Mouse (Mus musculus): ENCODE results near the gene Tcirg1. TPM values are rescaled to one million over a fixed set of nuclear protein-coding genes. Genes with fewer than 3 reads are reported as not detected.

Tcirg1 gene
- polyA plus RNA-seq, 1 experiment from 2014 or later: 35.0 TPM

DNA sequence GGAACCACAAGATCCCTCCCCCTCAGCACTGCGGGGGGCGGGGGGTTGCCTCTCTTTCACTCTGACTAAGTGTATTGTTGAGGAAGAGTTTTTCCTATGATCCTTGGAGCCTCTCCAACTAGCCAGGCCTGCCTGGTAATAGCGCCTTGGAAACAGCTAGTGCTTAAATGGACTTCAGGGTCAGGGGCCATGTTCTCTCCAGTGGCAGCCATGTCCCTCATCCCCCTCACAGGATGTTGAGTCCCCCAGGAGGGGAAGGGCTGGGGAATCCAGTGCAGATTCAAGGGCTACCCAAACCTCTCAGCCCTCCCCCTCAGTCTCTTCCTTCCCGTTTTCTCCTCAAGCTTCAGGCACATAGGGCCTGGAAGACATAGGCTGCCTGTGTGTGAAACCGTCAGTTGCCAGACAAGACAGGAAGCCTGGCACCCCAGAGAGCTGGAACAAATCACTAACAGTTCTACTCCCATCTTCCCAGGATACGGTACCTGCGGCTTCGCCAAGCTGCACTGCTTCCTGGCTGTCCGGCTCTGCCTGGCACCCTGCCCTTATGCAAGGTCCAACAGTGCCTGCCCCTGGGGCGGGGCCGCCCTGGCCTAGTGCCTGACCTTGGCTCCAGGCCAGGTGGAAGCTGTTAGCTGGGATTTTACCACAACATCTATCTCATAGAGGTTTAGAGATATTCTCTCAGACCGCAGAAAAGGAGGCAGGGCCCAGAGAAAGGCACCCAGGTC lies 22.4 kb upstream of the Tcirg1 start, which contains the start of gene Aldh3b1:
Aldh3b1 (minus strand) TSS at position 598 of the 731 bp plus-strand sequence.
- H3K27me3 ChIP-seq (ENCODE audit: control insufficient read depth, insufficient read depth, low read length): no peaks in the 10 kb centered on the region
- no peak within 1 kb of the TSS; the same call in 1 of the 2 replicates for H3K4me2 ChIP-seq (replicated peaks; ENCODE audit: low read depth, low read length)
- H3K27ac ChIP-seq (ENCODE audit: low read depth, low read length): peak within 1 kb of the TSS; percentile 21
- no peaks in the 10 kb centered on the region for H3K9me3 ChIP-seq (ENCODE audit: control insufficient read depth, low read length)
- H3K9ac ChIP-seq (ENCODE audit: low read depth, low read length): no peak within 1 kb of the TSS; the same call in 1 of the 2 replicates
- no peak within 1 kb of the TSS for H3K4me3 ChIP-seq (ENCODE audit: low read length)
- H3K4me1 ChIP-seq (ENCODE audit: control insufficient read depth, insufficient read depth, low read length): peaks cover 14% of the 10 kb centered on the region
- no peaks in the 10 kb centered on the region for H3K36me3 ChIP-seq (ENCODE audit: control insufficient read depth, insufficient read depth, low read length)
- WGBS: 47% methylated on average over 12 of the region's 12 CpGs
- ATAC-seq (ENCODE audit: low FRiP score, low TSS enrichment): peak; percentile 45; the same call in 1 of the 2 replicates

DNA sequence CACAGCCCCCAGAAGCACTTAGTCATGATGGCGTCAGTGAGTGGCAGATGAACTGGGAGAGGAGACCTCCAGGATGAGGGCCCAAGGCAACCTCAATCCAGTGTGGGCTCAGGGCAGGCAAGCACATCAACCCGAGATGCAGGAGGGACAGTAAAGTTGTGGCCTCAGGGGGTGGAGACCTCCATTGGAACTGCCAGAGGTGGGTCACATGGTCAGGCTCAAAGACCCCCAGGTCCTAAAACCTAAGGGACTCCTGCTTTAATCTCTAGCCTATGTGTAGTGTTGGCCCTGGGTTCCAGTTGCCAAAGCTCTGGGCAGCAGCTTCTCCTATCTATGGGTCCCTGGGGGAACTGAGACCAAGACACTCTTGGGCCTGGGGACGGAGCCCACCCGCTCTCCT lies 21.8 kb upstream of the Tcirg1 start:
- H3K4me3 ChIP-seq (ENCODE audit: low read length): no peak overlapping the region
- ATAC-seq (ENCODE audit: low FRiP score, low TSS enrichment): no peak
- H3K27ac ChIP-seq (ENCODE audit: low read depth, low read length): peak overlapping the region; percentile 21; the same call in 1 of the 2 replicates
- no peaks in the 10 kb centered on the region for H3K27me3 ChIP-seq (ENCODE audit: control insufficient read depth, insufficient read depth, low read length)
- no peak overlapping the region for H3K9ac ChIP-seq (ENCODE audit: low read depth, low read length)
- no peak overlapping the region for H3K4me2 ChIP-seq (replicated peaks; ENCODE audit: low read depth, low read length)
- H3K36me3 ChIP-seq (ENCODE audit: control insufficient read depth, insufficient read depth, low read length): no peaks in the 10 kb centered on the region
- no peaks in the 10 kb centered on the region for H3K9me3 ChIP-seq (ENCODE audit: control insufficient read depth, low read length)
- 79% methylated on average over 4 of the region's 4 CpGs for WGBS
- peaks cover 17% of the 10 kb centered on the region for H3K4me1 ChIP-seq (ENCODE audit: control insufficient read depth, insufficient read depth, low read length)

DNA sequence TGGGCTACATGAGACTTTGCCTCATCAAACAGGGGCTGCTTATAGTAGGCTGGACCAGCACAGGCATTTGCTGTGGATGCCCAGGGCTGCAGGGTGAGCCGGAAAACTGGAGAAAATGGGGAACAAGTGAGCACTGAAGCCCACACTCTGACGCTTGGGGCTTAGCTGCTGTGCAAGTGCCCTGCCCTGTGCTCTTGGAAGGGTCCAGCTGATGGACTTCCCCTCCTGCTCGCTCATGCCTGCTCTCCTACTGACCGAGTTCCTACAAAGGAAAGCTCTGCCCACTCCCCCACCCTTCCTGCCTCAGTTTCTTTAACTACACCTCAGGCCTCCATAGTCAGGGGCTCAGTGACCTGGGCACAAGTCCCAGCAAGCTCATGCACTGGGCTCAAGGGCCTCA lies 21.1 kb upstream of the Tcirg1 start:
- no peaks in the 10 kb centered on the region for H3K27me3 ChIP-seq (ENCODE audit: control insufficient read depth, insufficient read depth, low read length)
- ATAC-seq (ENCODE audit: low FRiP score, low TSS enrichment): no peak
- peaks cover 18% of the 10 kb centered on the region for H3K4me1 ChIP-seq (ENCODE audit: control insufficient read depth, insufficient read depth, low read length)
- H3K36me3 ChIP-seq (ENCODE audit: control insufficient read depth, insufficient read depth, low read length): no peaks in the 10 kb centered on the region
- no peak overlapping the region for H3K4me3 ChIP-seq (ENCODE audit: low read length)
- 84% methylated on average over 4 of the region's 4 CpGs for WGBS
- H3K27ac ChIP-seq (ENCODE audit: low read depth, low read length): no peak overlapping the region
- no peak overlapping the region for H3K9ac ChIP-seq (ENCODE audit: low read depth, low read length)
- H3K4me2 ChIP-seq (replicated peaks; ENCODE audit: low read depth, low read length): no peak overlapping the region
- no peaks in the 10 kb centered on the region for H3K9me3 ChIP-seq (ENCODE audit: control insufficient read depth, low read length)

DNA sequence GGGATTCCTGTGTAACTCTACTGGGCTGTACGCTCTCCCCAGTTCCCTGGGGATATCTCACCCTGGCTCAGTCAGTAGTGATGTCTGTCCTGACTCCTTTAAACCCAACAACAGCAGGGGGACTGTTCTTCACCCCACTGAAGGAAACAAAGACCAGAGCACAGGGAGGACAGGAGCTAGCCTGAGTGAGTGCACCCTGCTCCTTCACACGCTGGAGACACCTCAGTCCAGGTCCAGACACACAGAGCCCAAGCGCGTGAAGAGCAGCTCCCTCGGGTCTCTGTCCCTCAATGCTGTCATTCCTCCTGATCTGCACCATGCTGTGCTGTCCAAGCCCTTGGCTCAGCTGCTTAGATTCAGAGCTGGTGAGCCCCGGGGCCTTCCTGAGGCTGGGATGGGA lies 19.8 kb upstream of the Tcirg1 start:
- peaks cover 18% of the 10 kb centered on the region for H3K4me1 ChIP-seq (ENCODE audit: control insufficient read depth, insufficient read depth, low read length)
- WGBS: 69% methylated on average over 6 of the region's 6 CpGs
- no peak overlapping the region for H3K4me3 ChIP-seq (ENCODE audit: low read length)
- H3K27ac ChIP-seq (ENCODE audit: low read depth, low read length): no peak overlapping the region
- no peak overlapping the region for H3K4me2 ChIP-seq (replicated peaks; ENCODE audit: low read depth, low read length)
- ATAC-seq (ENCODE audit: low FRiP score, low TSS enrichment): no peak
- no peaks in the 10 kb centered on the region for H3K36me3 ChIP-seq (ENCODE audit: control insufficient read depth, insufficient read depth, low read length)
- H3K9me3 ChIP-seq (ENCODE audit: control insufficient read depth, low read length): no peaks in the 10 kb centered on the region
- H3K9ac ChIP-seq (ENCODE audit: low read depth, low read length): peak overlapping the region; percentile 12; the same call in 1 of the 2 replicates
- no peaks in the 10 kb centered on the region for H3K27me3 ChIP-seq (ENCODE audit: control insufficient read depth, insufficient read depth, low read length)

DNA sequence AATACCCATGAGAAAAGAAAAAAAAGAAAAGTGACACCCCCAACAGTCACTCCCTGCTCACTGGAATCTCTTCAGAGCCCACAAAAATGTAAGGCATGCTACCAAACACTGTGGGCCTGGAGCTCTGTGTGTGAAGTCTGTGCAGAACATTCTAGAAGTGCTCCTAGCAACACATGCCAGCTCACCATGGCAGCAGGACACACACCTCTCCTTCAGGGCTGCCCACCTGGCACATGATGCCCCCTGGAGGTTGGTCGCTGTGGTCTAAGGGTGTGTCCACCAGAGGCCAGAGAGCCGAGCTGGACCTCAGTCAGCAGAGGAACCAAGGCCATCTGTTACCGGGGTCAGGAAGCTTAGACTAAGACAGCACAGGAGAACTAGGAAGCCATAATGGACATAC lies 19.3 kb upstream of the Tcirg1 start:
- no peak overlapping the region for H3K4me2 ChIP-seq (replicated peaks; ENCODE audit: low read depth, low read length)
- H3K9me3 ChIP-seq (ENCODE audit: control insufficient read depth, low read length): no peaks in the 10 kb centered on the region
- no peaks in the 10 kb centered on the region for H3K36me3 ChIP-seq (ENCODE audit: control insufficient read depth, insufficient read depth, low read length)
- H3K27me3 ChIP-seq (ENCODE audit: control insufficient read depth, insufficient read depth, low read length): no peaks in the 10 kb centered on the region
- H3K4me3 ChIP-seq (ENCODE audit: low read length): no peak overlapping the region
- H3K9ac ChIP-seq (ENCODE audit: low read depth, low read length): peak overlapping the region; percentile 12; the same call in 1 of the 2 replicates
- no peak overlapping the region for H3K27ac ChIP-seq (ENCODE audit: low read depth, low read length)
- no peak for ATAC-seq (ENCODE audit: low FRiP score, low TSS enrichment)
- H3K4me1 ChIP-seq (ENCODE audit: control insufficient read depth, insufficient read depth, low read length): peaks cover 18% of the 10 kb centered on the region
- 65% methylated on average over 3 of the region's 3 CpGs for WGBS

DNA sequence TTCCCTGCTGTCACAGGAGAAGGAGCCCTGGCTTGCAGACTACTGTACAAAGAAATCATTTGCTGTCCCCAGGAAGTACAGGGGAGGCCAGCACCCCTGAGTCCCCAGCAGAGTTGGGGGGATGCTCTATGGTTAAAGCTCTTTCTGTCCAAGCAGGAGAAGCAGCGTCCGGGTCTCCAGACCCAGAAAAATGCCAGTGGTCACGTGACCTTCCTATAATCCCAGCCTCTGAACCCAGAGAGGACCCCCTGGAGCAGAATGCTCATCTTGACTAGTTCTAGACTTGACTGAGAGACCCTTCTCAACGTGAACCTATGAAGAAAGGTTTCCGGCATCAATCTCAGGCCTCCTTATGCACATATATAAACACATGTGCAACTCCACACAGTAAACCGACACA lies 18.9 kb upstream of the Tcirg1 start:
- peaks cover 18% of the 10 kb centered on the region for H3K4me1 ChIP-seq (ENCODE audit: control insufficient read depth, insufficient read depth, low read length)
- H3K9ac ChIP-seq (ENCODE audit: low read depth, low read length): no peak overlapping the region
- no peak overlapping the region for H3K4me2 ChIP-seq (replicated peaks; ENCODE audit: low read depth, low read length)
- no peak for ATAC-seq (ENCODE audit: low FRiP score, low TSS enrichment)
- H3K27ac ChIP-seq (ENCODE audit: low read depth, low read length): no peak overlapping the region
- no peaks in the 10 kb centered on the region for H3K36me3 ChIP-seq (ENCODE audit: control insufficient read depth, insufficient read depth, low read length)
- H3K27me3 ChIP-seq (ENCODE audit: control insufficient read depth, insufficient read depth, low read length): no peaks in the 10 kb centered on the region
- H3K4me3 ChIP-seq (ENCODE audit: low read length): no peak overlapping the region
- no peaks in the 10 kb centered on the region for H3K9me3 ChIP-seq (ENCODE audit: control insufficient read depth, low read length)
- 85% methylated on average over 6 of the region's 6 CpGs for WGBS

DNA sequence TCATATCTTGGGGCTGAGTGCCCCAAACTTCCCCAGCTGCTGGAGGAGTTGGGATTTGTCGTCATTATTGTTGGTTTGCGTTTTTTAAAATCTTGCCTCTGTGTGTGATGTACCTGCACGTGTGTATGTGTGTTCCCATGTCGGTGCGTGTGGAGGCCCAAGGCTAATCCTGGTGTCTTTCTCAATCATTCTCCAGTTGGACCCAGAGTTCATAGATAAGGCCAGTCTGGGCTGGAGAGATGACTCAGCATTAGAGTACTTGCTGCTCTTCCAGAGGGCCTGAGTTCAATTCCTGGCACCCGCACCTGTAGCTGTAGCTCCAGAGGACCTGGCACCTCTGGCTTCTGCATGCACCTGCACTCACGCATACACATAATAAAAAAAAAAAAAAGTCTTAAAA lies 17.9 kb upstream of the Tcirg1 start:
- Histone ChIP-seq H3K36me3 (ENCODE audit: control insufficient read depth, insufficient read depth, low read length) (no peaks in the 10 kb centered on the region), H3K4me1 (ENCODE audit: control insufficient read depth, insufficient read depth, low read length) (peaks cover 14% of the 10 kb centered on the region), H3K4me2 (replicated peaks; ENCODE audit: low read depth, low read length) (no peak overlapping the region), H3K4me3 (ENCODE audit: low read length) (no peak overlapping the region), H3K9ac (ENCODE audit: low read depth, low read length) (no peak overlapping the region), H3K9me3 (ENCODE audit: control insufficient read depth, low read length) (no peaks in the 10 kb centered on the region), H3K27ac (ENCODE audit: low read depth, low read length) (no peak overlapping the region), H3K27me3 (ENCODE audit: control insufficient read depth, insufficient read depth, low read length) (no peaks in the 10 kb centered on the region)
- ATAC-seq (ENCODE audit: low FRiP score, low TSS enrichment): no peak
- WGBS: 91% methylated on average over 7 of the region's 7 CpGs

DNA sequence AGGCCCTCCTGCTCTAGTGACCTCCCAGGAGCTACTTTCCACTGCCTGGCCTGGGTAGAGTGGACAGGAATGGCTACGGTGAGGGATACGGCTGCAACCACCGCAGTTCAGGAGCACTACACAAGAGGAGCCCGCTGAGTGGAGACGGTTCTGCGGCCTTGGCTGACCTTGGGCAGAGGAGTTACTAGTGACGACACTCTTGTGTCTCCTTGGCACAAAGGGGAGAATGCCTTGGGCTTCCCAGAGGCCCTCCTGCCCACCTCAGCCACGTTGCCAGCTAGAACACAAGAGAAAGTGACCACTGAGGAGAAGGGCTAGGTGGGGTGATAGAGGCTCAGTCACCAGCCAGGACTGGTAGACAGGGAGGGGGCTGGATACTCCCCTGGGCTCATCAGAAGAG lies 17.3 kb upstream of the Tcirg1 start:
- 73% methylated on average over 8 of the region's 8 CpGs for WGBS
- H3K9me3 ChIP-seq (ENCODE audit: control insufficient read depth, low read length): no peaks in the 10 kb centered on the region
- H3K4me1 ChIP-seq (ENCODE audit: control insufficient read depth, insufficient read depth, low read length): peaks cover 8% of the 10 kb centered on the region; the same call in 1 of the 2 replicates
- no peaks in the 10 kb centered on the region for H3K27me3 ChIP-seq (ENCODE audit: control insufficient read depth, insufficient read depth, low read length)
- H3K36me3 ChIP-seq (ENCODE audit: control insufficient read depth, insufficient read depth, low read length): no peaks in the 10 kb centered on the region
- H3K4me2 ChIP-seq (replicated peaks; ENCODE audit: low read depth, low read length): no peak overlapping the region
- H3K4me3 ChIP-seq (ENCODE audit: low read length): no peak overlapping the region
- no peak overlapping the region; the same call in 1 of the 2 replicates for H3K27ac ChIP-seq (ENCODE audit: low read depth, low read length)
- no peak overlapping the region for H3K9ac ChIP-seq (ENCODE audit: low read depth, low read length)
- no peak for ATAC-seq (ENCODE audit: low FRiP score, low TSS enrichment)

DNA sequence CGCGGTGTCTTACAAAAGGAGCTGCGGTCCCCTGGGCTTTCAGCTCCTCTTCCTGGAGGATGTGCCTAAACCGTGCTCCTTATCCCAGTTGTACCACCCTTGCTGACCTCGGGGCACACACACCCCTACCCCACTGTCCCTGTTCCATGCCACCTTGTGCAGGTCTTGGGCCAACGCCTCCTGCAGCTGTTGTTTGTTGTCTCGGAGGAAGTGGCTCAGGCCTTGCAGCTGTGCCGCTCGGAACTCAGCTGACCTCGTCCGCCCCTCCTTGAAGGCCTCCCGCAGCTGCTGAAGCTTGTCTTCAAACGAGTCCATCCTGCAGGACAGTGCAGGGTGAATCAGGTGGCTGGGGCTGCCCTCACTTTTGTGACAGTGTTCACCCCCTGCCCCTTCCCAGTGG lies 16.7 kb upstream of the Tcirg1 start:
- H3K9ac ChIP-seq (ENCODE audit: low read depth, low read length): no peak overlapping the region
- H3K36me3 ChIP-seq (ENCODE audit: control insufficient read depth, insufficient read depth, low read length): no peaks in the 10 kb centered on the region
- H3K4me1 ChIP-seq (ENCODE audit: control insufficient read depth, insufficient read depth, low read length): peaks cover 4% of the 10 kb centered on the region; the same call in 1 of the 2 replicates
- no peak overlapping the region for H3K4me3 ChIP-seq (ENCODE audit: low read length)
- ATAC-seq (ENCODE audit: low FRiP score, low TSS enrichment): peak; percentile 51; the same call in 1 of the 2 replicates
- no peak overlapping the region for H3K27ac ChIP-seq (ENCODE audit: low read depth, low read length)
- H3K4me2 ChIP-seq (replicated peaks; ENCODE audit: low read depth, low read length): no peak overlapping the region
- no peaks in the 10 kb centered on the region for H3K27me3 ChIP-seq (ENCODE audit: control insufficient read depth, insufficient read depth, low read length)
- 28% methylated on average over 13 of the region's 13 CpGs for WGBS
- no peaks in the 10 kb centered on the region for H3K9me3 ChIP-seq (ENCODE audit: control insufficient read depth, low read length)
